Mouse (Mus musculus) right cerebral cortex, postnatal 36 days (tissue): ENCODE data around the gene Mettl4.
A peak's percentile ranks its signal among the peaks of the same experiment; 100 is the strongest.
"Not testable (repeated sequence)": the region's sequence is repeated elsewhere in the genome, so short reads cannot be mapped to it uniquely, and the experiment has no call there.

Experiments used
- DNase-seq, 2 experiments: peaks; one replicate each; pipeline ENCODE4 v3.0.0; 2022; ENCODE audit warnings: low spot score in 2 of 2, mixed read lengths in 1 of 2

Gene Mettl4

DNA sequence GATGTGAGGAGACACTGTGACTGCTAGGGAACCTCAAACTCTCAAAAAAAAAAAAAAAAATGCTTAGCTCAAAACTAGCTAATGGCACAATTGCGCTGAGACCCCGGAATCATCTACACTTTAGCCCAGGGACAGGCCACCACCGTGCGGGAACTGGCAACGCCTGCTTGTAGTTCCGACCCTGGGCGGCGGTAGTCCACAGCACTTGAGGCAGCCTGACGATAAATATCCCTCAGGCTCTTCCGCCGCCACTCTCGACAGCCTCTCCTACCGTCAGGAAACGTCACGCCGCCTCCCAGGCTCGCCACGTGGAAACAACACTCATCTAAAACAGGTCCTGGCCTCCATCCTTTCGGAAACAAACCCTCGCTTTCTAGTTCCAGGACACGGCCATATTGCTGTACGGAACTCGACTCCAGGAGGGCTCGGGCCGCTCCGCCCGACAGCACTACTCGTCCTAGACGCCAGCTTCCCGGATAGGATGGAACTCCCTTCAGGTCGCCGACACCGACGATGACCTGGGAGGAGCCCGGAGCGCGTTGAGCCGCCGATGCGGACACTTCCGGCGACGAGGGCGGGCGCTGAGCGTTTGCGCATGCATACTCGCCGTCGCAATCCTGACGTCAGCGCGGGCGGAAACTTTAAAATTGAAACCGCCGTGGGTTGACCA is at the start of gene Mettl4:
TSS of gene Mettl4 (minus strand) at position 554 of the 670 bp plus-strand sequence.
- peak; percentile 93 to 95 for DNase-seq

DNA sequence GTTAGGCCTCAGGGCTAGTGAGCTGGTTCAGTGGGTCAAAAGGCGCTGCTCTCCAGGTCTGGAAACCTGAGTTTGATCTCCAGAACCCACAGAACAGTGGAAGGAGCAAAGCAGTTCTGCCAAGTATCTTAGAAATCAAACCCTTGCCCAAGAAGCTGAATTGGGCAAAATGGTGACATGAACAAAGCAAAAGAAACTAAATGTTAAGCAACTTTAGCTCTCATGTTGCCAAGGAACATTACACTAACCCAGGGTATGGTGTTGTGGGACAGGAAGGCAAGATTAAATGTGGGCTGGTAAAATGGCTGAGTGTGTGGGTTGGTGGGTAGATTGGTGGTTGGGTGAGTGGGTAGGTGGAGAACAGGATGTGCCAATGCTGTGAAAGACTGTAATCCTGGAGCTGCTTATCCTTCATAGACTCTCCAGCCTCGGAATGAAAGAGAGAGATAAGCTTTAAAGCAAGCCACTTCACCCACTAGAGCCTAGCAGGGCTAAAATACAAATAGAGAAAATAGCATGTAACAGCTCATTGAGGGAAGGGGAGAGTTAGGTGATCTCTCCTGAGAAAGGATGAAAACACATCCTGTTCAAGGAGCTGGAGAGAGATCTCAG is 29.2 kb upstream of the Mettl4 start:
- no peak for DNase-seq

DNA sequence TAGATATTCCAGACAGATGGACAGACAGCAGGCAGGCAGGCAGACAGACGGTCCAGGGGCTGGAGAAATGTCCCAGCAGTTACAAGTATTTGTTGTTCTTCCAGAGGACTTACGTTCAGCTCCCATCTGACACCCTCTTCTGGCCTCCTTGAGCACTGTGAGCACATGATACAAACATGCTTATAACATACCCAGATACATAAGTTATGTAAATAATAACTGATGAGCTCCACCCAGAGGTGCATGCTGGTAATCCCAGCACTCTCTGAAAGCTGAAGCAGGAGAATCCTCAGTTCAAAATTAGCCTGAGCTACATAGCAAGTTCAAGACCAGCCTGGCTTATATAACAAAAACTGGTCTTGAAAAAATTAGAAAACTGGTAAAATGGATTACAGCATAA is 18.7 kb upstream of the Mettl4 start:
- DNase-seq: no peak

DNA sequence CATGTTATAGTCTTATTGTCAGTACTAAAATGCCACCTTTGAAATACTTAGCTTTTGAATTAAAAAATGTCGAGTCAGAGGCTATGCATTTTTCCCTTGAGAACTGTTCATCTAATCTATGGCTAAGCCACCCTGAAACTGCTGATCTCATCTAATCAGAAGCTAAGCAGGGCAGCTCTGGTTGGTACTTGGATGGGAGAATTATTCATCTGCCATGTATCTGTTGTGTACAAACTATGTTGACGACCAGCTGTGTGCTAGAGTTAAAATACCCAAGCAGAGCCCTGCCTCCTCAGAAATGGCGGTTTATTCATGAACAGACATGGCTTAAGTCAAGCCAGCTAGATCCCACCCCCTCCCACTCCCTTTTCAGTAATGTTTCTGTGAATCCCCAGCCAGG is 14.9 kb upstream of the Mettl4 start:
- DNase-seq: no peak

DNA sequence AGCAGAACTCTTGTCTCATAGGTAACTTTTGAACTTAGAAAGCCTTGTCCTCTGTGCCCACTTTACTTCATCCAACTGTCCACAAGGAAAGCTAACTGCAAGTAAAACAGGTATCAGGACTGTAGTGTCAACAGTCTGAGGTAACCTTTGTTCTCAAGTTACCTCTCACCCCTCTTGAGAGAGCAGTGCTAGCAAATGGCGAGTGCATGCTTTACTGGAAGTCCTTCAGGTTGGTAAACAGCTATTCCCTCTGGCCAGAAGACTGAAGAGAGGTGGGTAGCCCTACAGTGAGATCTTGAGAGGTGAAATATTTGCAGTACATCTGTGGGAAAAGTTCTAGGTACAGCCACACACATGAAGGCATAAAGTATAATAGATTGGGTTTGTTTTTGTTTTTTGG is 14.2 kb upstream of the Mettl4 start:
- no peak for DNase-seq

DNA sequence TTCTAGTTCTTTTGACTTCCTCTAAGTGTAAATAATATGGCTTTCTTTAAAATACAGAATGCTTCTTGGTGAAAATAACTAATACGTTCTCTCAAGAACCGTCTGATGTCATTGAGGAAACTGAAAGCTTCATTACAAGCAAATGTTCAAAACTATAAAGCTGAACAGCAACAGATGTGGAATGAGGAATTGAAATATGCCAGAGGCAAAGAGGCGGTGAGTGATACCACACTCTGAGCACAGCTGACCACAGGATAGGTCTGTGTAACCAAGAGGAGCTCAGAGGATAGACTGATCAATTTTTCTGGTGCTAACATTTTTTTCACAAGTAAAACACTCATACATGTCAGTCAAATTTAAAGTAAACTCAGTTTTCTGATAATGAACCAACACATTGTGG is 12.6 kb upstream of the Mettl4 start:
- no peak for DNase-seq

DNA sequence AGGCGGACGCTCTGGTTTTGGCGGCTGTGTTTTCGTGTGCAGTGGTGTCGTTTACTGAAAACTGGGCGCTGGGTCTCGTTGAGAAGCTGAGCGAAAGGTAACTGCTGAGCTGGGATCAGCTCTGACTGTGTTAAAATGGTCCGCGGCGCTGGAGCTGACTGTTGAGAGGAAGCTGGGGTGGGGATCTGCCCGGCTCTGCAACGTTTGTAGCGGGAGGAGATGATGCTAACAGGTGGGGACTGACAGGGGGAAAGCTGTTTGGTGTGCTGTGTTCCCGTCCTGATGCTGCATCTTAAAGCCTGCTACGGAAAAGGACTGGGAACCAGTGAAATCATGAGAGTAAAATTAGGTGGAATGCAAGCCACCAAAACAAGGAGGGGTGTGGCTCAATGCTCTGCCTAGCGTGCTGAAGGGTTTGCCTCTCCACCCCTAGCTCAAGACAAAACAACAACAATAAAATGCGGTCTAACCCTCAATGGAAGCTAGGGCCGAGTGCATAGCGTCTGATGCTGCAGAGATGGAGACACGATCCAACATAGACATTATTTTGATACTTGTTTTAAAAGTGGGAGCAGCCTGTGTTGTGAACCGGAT is 414 bp upstream of the Mettl4 start:
- no peak for DNase-seq

DNA sequence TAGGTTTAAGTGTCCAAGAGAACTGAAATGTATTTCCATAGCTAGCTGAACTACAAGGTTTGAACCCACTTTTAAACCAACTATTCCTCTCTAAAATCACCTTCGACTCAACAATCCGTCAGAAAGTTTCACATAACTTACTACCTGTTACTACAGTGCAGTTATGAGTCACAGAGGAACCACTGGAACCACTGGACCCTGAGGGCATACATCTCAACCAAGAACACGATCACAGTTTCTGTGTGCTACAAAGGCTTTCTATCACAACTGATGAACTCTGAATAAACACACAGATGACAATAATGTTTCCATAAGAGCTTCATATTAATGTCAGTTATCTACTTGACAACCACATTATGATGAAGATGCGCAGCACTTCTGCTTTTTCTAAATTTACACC is 11.6 kb downstream of the Mettl4 start:
- no peak for DNase-seq

DNA sequence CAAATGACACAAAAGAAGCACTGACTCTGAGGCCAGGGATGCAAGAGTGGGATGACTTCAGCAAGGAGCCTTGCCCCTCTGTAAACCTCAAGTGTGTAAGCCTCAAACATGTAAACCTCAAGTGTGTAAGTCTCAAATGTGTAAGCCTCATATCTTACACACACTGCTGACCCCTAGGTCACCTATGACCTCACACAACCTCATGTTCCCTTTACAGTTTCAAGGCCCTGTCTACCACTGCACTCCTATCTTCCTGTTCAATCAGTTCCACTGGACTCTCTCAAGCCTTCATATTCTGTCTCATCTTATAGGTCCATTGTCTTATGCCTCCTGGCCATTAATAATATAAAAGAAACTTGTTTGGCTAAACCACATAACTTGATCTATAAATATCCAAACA is 13.9 kb downstream of the Mettl4 start:
- DNase-seq: no peak

DNA sequence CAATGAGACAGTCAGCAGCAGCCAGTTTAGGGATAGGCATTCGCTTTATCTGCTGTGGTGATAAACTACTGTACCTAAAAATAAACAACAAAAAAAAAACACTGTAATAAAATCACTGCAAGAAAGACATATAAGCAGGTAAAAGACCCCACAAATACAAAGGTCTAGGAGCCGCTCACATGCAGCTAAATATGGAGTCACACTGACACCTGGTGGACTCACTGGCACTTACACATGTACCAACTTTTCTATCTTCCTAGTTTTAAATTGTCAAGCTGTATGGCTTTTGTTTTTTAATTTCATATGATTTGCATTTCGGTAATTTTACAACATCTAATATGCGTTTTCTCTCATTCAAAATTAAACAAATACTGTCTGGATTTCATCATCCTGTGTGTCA is 14.4 kb downstream of the Mettl4 start:
- DNase-seq: no peak

DNA sequence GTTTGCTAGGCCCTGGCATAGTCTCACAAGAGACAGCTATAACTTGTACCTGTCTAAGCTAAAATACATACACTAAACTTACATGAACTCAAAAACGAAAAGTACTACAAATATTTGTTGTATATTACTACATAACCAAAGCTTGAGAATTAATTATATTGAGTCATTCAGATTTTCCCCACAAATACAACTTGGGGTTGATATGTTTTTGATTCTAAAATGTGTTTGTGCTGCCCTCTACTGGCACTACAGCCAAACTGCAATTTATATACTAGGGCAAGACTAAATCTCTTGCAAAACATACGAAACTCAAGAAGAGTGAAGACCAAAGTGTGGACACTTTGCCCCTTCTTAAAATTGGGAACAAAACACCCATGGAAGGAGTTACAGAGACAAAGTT is 19.4 kb downstream of the Mettl4 start:
- DNase-seq: not testable (repeated sequence)

DNA sequence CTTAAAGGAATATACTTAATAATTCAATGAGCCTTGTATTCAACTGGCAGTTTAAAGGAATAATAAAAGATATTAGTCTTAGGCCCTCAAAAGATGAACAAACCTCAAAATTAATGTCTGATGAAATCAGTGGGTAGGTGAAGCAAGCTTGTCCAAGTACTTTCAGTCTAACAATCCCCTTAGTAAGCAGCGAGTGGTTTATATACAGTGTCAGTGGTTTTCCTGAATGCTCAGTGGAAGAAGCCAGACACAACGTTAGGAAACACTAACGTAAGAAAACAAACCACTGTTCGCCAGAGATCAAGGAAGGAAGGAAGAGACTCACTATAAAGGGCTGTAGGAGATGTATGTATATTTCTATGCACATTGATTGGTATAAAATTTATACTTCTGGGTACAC is 23.1 kb downstream of the Mettl4 start:
- DNase-seq: no peak

DNA sequence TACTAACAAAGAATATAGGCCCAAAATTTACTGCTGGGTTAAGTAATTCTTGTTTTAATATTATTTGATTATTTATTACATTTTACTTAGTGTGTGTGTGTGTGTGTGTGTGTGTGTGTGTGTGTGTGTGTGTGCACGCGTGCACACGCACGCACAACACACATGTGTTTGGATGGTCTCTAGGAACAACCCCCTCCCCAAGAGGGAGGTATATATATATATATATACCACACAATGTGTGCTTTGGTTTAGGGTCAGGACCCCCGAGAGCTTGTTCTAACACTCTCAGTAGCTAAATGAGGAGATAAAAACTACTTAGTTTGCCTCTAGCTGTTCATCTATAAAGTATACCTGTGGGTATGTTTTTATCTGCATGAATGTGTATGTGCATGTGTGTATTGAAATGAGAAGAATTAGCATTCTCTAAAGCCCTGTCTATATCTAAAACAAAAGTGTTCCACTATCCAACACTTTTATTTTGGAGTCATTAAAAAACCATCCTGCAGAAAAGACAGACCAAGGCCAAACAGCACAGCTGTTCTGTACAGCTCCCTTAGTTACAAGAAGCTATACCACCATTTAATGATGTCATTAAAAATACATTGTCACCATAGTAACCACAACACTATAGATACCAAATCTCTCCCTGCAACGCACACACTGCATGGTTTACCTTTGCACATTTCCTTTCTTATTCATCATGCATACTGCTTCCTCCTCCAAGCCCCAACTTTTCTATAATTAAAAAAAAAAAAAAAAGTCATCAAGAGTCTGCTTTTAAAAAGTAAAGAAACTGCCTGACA is 76.1 kb downstream of the Mettl4 start:
- DNase-seq: no peak
